Mouse (Mus musculus) forebrain, postnatal 0 days (tissue): ENCODE measurements around the gene Tmem109. TPM values are rescaled to one million over a fixed set of nuclear protein-coding genes. Genes with fewer than 3 reads are reported as not detected.
A peak's percentile ranks its signal among the peaks of the same experiment; 100 is the strongest.

Experiments used
- ATAC-seq: fragments of 200-750 bp; cut with Nextera tagmentation; 2 replicates; pipeline ENCODE4 v1.8.0; 2017; ENCODE audit warnings: mild to moderate bottlenecking, moderate library complexity
- DNase-seq: peaks from one replicate; pipeline ENCODE4 v3.0.0-alpha.2; 2015
- H3K27ac ChIP-seq: fragments of 300-500 bp; sonication (generic); 2 replicates; pipeline ENCODE4 v1.5.1; 2014; ENCODE audit warnings: low read depth, mild to moderate bottlenecking, antibody characterized with exemption, low read length, moderate library complexity, mixed read lengths
- H3K27me3 ChIP-seq: fragments of 300-500 bp; sonication (generic); 2 replicates; pipeline ENCODE4 v1.6.1; 2014; ENCODE audit warnings: mild to moderate bottlenecking, low read length, mixed read lengths; ENCODE audit not compliant: insufficient read depth
- H3K36me3 ChIP-seq: fragments of 300-500 bp; sonication (generic); 2 replicates; pipeline ENCODE4 v1.6.1; 2014; ENCODE audit warnings: mild to moderate bottlenecking, moderate library complexity; ENCODE audit not compliant: insufficient read depth
- H3K4me1 ChIP-seq: fragments of 300-500 bp; sonication (generic); 2 replicates; pipeline ENCODE4 v1.6.1; 2014; ENCODE audit warnings: antibody characterized with exemption; ENCODE audit not compliant: insufficient read depth
- H3K4me2 ChIP-seq: fragments of 300-500 bp; sonication (generic); 2 replicates; pipeline ENCODE4 v1.6.1; 2014; ENCODE audit warnings: low read depth, mild to moderate bottlenecking, moderate library complexity
- H3K4me3 ChIP-seq: fragments of 300-500 bp; sonication (generic); 2 replicates; pipeline ENCODE4 v1.5.1; 2014; ENCODE audit warnings: low read depth, low read length, mixed read lengths
- H3K9ac ChIP-seq: fragments of 300-500 bp; sonication (generic); 2 replicates; pipeline ENCODE4 v1.6.1; 2014; ENCODE audit warnings: mild to moderate bottlenecking
- H3K9me3 ChIP-seq: fragments of 300-500 bp; sonication (generic); 2 replicates; pipeline ENCODE4 v1.6.1; 2016; ENCODE audit warnings: low read length
- CTCF ChIP-seq: sonication (generic); IDR thresholded peaks from 2 replicates; pipeline ENCODE4 v1.5.1; 2016; ENCODE audit warnings: antibody characterized with exemption, control low read depth, low read depth
- WGBS: fragments of 180-500 bp; shearing (Covaris S2); extraction: QIAGEN DNeasy Blood & Tissue Kit; methylation state at CpG from one replicate; pipeline ENCODE4 v1.1.7; 2014; 5-methylcytosine and 5-hydroxymethylcytosine counted together
- polyA plus RNA-seq: library from polyadenylated mRNA; unstranded; fragments of >200 nt; fragmentation: Nextera tagmentation; extraction: Ambion mirVana; gene quantifications from 2 replicates; pipeline ENCODE4 v1.2.1, GENCODE M21; 2015
- total RNA-seq: library from RNA; depleted of rRNA; stranded (reverse); fragments of >200 nt; gene quantifications from 2 replicates; pipeline ENCODE4 v1.2.3, GENCODE M21; 2014

Tmem109 gene
- total and polyA plus RNA-seq, 2 experiments from 2014 or later = 25.5 to 38.8 TPM

- H3K9me3 ChIP-seq = no peaks in the 10 kb centered on the region
- no peaks in the 10 kb centered on the region for H3K4me1 ChIP-seq
- TF ChIP-seq CTCF = no peak
- 82% methylated on average over 10 of the region's 10 CpGs for WGBS
- H3K9ac ChIP-seq = no peak overlapping the region
- peak; percentile 81 for ATAC-seq
- H3K27me3 ChIP-seq = no peaks in the 10 kb centered on the region
- H3K4me2 ChIP-seq = no peak overlapping the region
- DNase-seq = peak; percentile 32
- no peak overlapping the region for H3K4me3 ChIP-seq
- H3K36me3 ChIP-seq = no peaks in the 10 kb centered on the region
- no peak overlapping the region for H3K27ac ChIP-seq
Observed at GRCm38 (mm10) chr19:10918321-10918991, 36.7 kb upstream of the Tmem109 start.

GRCm38 (mm10) chr19:10916506-10916905 lies 34.7 kb upstream of the Tmem109 start:
- no peak overlapping the region for H3K9ac ChIP-seq
- no peak for ATAC-seq
- no peak overlapping the region for H3K4me3 ChIP-seq
- DNase-seq = no peak
- no peaks in the 10 kb centered on the region for H3K9me3 ChIP-seq
- no peak overlapping the region for H3K27ac ChIP-seq
- WGBS = 71% methylated on average over 5 of the region's 5 CpGs
- TF ChIP-seq CTCF = no peak
- H3K27me3 ChIP-seq = no peaks in the 10 kb centered on the region
- no peak overlapping the region for H3K4me2 ChIP-seq
- H3K36me3 ChIP-seq = no peaks in the 10 kb centered on the region
- H3K4me1 ChIP-seq = no peaks in the 10 kb centered on the region

- no peaks in the 10 kb centered on the region for H3K4me1 ChIP-seq
- no peak for TF ChIP-seq CTCF
- DNase-seq = no peak
- no peaks in the 10 kb centered on the region for H3K36me3 ChIP-seq
- no peak overlapping the region for H3K4me3 ChIP-seq
- no peaks in the 10 kb centered on the region for H3K27me3 ChIP-seq
- H3K4me2 ChIP-seq = no peak overlapping the region
- no peak overlapping the region for H3K9ac ChIP-seq
- WGBS = 79% methylated on average over 2 of the region's 2 CpGs
- no peaks in the 10 kb centered on the region for H3K9me3 ChIP-seq
- no peak overlapping the region for H3K27ac ChIP-seq
- no peak for ATAC-seq
Observed at GRCm38 (mm10) chr19:10914870-10915269, 33.1 kb upstream of the Tmem109 start.

GRCm38 (mm10) chr19:10914291-10914690 lies 32.5 kb upstream of the Tmem109 start:
- TF ChIP-seq CTCF = no peak
- Histone ChIP-seq H3K9me3 (no peaks in the 10 kb centered on the region), H3K9ac (no peak overlapping the region), H3K27me3 (no peaks in the 10 kb centered on the region), H3K4me1 (no peaks in the 10 kb centered on the region), H3K4me3 (no peak overlapping the region), H3K36me3 (no peaks in the 10 kb centered on the region), H3K27ac (no peak overlapping the region), H3K4me2 (no peak overlapping the region)
- 79% methylated on average over 7 of the region's 7 CpGs for WGBS
- DNase-seq (no peak), ATAC-seq (no peak)

GRCm38 (mm10) chr19:10909087-10909721 lies 27.4 kb upstream of the Tmem109 start:
- ATAC-seq = no peak

GRCm38 (mm10) chr19:10907891-10908290 lies 26.1 kb upstream of the Tmem109 start:
- no peak overlapping the region for H3K27ac ChIP-seq
- no peaks in the 10 kb centered on the region for H3K9me3 ChIP-seq
- no peak overlapping the region for H3K4me2 ChIP-seq
- WGBS = 61% methylated on average over 3 of the region's 3 CpGs
- DNase-seq = peak; percentile 66
- no peaks in the 10 kb centered on the region for H3K4me1 ChIP-seq
- TF ChIP-seq CTCF = peak; percentile 81
- no peaks in the 10 kb centered on the region for H3K27me3 ChIP-seq
- H3K4me3 ChIP-seq = no peak overlapping the region
- ATAC-seq = peak; percentile 65
- no peak overlapping the region for H3K9ac ChIP-seq
- peaks cover 39% of the 10 kb centered on the region for H3K36me3 ChIP-seq

More at GRCm38 (mm10) chr19:10909087-10909721, 27.4 kb upstream of the Tmem109 start:
- Histone ChIP-seq H3K27ac (no peak overlapping the region), H3K4me3 (no peak overlapping the region), H3K9ac (no peak overlapping the region), H3K4me1 (no peaks in the 10 kb centered on the region), H3K27me3 (no peaks in the 10 kb centered on the region), H3K9me3 (no peaks in the 10 kb centered on the region), H3K36me3 (peaks cover 26% of the 10 kb centered on the region), H3K4me2 (no peak overlapping the region)
- no peak for TF ChIP-seq CTCF
- no peak for DNase-seq
- WGBS = 83% methylated on average over 6 of the region's 6 CpGs

GRCm38 (mm10) chr19:10905728-10906000 lies 23.9 kb upstream of the Tmem109 start:
- H3K9ac ChIP-seq = no peak overlapping the region
- TF ChIP-seq CTCF = no peak
- 87% methylated on average over 5 of the region's 5 CpGs for WGBS
- no peak for ATAC-seq
- no peak overlapping the region for H3K4me3 ChIP-seq
- no peak overlapping the region for H3K4me2 ChIP-seq
- no peaks in the 10 kb centered on the region for H3K27me3 ChIP-seq
- peak overlapping the region; percentile 29; the same call in 1 of the 2 replicates for H3K27ac ChIP-seq
- no peaks in the 10 kb centered on the region for H3K4me1 ChIP-seq
- no peak for DNase-seq
- H3K9me3 ChIP-seq = no peaks in the 10 kb centered on the region
- H3K36me3 ChIP-seq = peaks cover 60% of the 10 kb centered on the region
